Mouse (Mus musculus) subcutaneous adipose tissue, adult 2 months (tissue): ENCODE results near the gene Snrnp70. TPM values are rescaled to one million over a fixed set of nuclear protein-coding genes. Genes with fewer than 3 reads are reported as not detected.

Experiments
- polyA plus RNA-seq: library from polyadenylated mRNA; depleted of rRNA; stranded (reverse); fragments of >200 nt; gene quantifications from 2 replicates; pipeline ENCODE4 v1.2.3, GENCODE M21; 2012; ENCODE audit warnings: low replicate concordance; rRNA removed

Snrnp70 gene
- 195 and 299 TPM in 2 replicates for polyA plus RNA-seq

GRCm38 (mm10) chr7:45395578-45396336 is at the start of gene Snrnp70:
Gene Snrnp70 (minus strand): TSS chr7:45395742.

GRCm38 (mm10) chr7:45437521-45438276 is 42.2 kb upstream of the Snrnp70 start, which contains the start of gene Ruvbl2:
Gene Ruvbl2 (minus strand): TSS chr7:45438096.

GRCm38 (mm10) chr7:45434203-45435015 is 38.9 kb upstream of the Snrnp70 start, which contains the start of gene Gys1:
Gene Gys1 (plus strand): TSS chr7:45434844.

GRCm38 (mm10) chr7:45420615-45420919 is 25.0 kb upstream of the Snrnp70 start, which contains the start of gene Lhb:
Gene Lhb (plus strand): TSS chr7:45420820.

GRCm38 (mm10) chr7:45413113-45413863 is 17.7 kb upstream of the Snrnp70 start, which contains the start of gene Ntf5:
Gene Ntf5 (plus strand): TSS chr7:45413695.

GRCm38 (mm10) chr7:45405091-45406075 is 9.8 kb upstream of the Snrnp70 start, which contains the start of gene Kcna7:
Gene Kcna7 (plus strand): TSS chr7:45405653.

GRCm38 (mm10) chr7:45370475-45371311 is 24.8 kb downstream of the Snrnp70 start, which contains the start of gene Lin7b:
Gene Lin7b (minus strand): TSS chr7:45370583.

GRCm38 (mm10) chr7:45366652-45367019 is 28.9 kb downstream of the Snrnp70 start, which contains the start of gene Ppfia3:
Gene Ppfia3 (minus strand): TSS chr7:45367019.

GRCm38 (mm10) chr7:45335056-45335455 is 60.5 kb downstream of the Snrnp70 start, which contains the start of gene Hrc:
Gene Hrc (plus strand): TSS chr7:45335290.

GRCm38 (mm10) chr7:45333431-45333982 is 62.0 kb downstream of the Snrnp70 start, which contains the start of gene Trpm4:
Gene Trpm4 (minus strand): TSS chr7:45333780.

Other genes with a start within 250 kb of the Snrnp70 start
- gene Pih1d1, start 241.4 kb downstream of the Snrnp70 start, polyA plus RNA-seq: 64.1 and 64.9 TPM in 2 replicates
- gene Aldh16a1, start 241.2 kb downstream of the Snrnp70 start, polyA plus RNA-seq: 35.1 and 56.5 TPM in 2 replicates
- gene Slc17a7, start 231.8 kb downstream of the Snrnp70 start, polyA plus RNA-seq: 0.08 TPM in 1 of 2 replicates, not detected in the other
- gene Gfy, start 216.2 kb downstream of the Snrnp70 start, polyA plus RNA-seq: not detected in 2 replicates
- gene Pth2, start 214.7 kb downstream of the Snrnp70 start, polyA plus RNA-seq: not detected in 2 replicates
- 0.09 and 0.14 TPM in 2 replicates for gene Ccdc155, start 190.8 kb downstream of the Snrnp70 start, polyA plus RNA-seq
- 0.17 and 0.73 TPM in 2 replicates for gene Dkkl1, start 183.6 kb downstream of the Snrnp70 start, polyA plus RNA-seq
- gene Tead2, start 180.0 kb downstream of the Snrnp70 start, polyA plus RNA-seq: 30.9 and 110 TPM in 2 replicates
- gene Cd37, start 156.6 kb downstream of the Snrnp70 start, polyA plus RNA-seq: 37.7 and 42.8 TPM in 2 replicates
- not detected in 2 replicates for gene Slc6a16, start 154.7 kb downstream of the Snrnp70 start, polyA plus RNA-seq
- 0.11 TPM in 1 of 2 replicates, not detected in the other for gene Slc6a21, start 118.2 kb downstream of the Snrnp70 start, polyA plus RNA-seq
- gene Trpm4, start 62.0 kb downstream of the Snrnp70 start, polyA plus RNA-seq: 20.9 and 38.3 TPM in 2 replicates
- 0.30 and 1.2 TPM in 2 replicates for gene Hrc, start 60.5 kb downstream of the Snrnp70 start, polyA plus RNA-seq
- 2.0 and 2.5 TPM in 2 replicates for gene Ppfia3, start 28.7 kb downstream of the Snrnp70 start, polyA plus RNA-seq
- gene Lin7b, start 25.2 kb downstream of the Snrnp70 start, polyA plus RNA-seq: 4.4 and 34.4 TPM in 2 replicates
- 0.07 and 0.18 TPM in 2 replicates for gene Kcna7, start 9.9 kb upstream of the Snrnp70 start, polyA plus RNA-seq
- 0.13 and 1.2 TPM in 2 replicates for gene Ntf5, start 18.0 kb upstream of the Snrnp70 start, polyA plus RNA-seq
- not detected in 2 replicates for gene Lhb, start 25.1 kb upstream of the Snrnp70 start, polyA plus RNA-seq
- 95.5 and 128 TPM in 2 replicates for gene Gys1, start 39.1 kb upstream of the Snrnp70 start, polyA plus RNA-seq
- gene Ruvbl2, start 42.4 kb upstream of the Snrnp70 start, polyA plus RNA-seq: 41.3 and 83.3 TPM in 2 replicates
- gene Ftl1, start 64.1 kb upstream of the Snrnp70 start, polyA plus RNA-seq: 2,999 and 3,958 TPM in 2 replicates
- 94.4 and 133 TPM in 2 replicates for gene Bax, start 71.2 kb upstream of the Snrnp70 start, polyA plus RNA-seq
- 0.20 and 0.76 TPM in 2 replicates for gene Tulp2, start 86.1 kb upstream of the Snrnp70 start, polyA plus RNA-seq
- 5.0 and 20.5 TPM in 2 replicates for gene Gm45808, start 91.1 kb upstream of the Snrnp70 start, polyA plus RNA-seq
- gene Dhdh, start 93.1 kb upstream of the Snrnp70 start, polyA plus RNA-seq: 21.6 and 53.7 TPM in 2 replicates
- 427 and 466 TPM in 2 replicates for gene Nucb1, start 114.7 kb upstream of the Snrnp70 start, polyA plus RNA-seq
- gene Ppp1r15a, start 130.5 kb upstream of the Snrnp70 start, polyA plus RNA-seq: 26.7 and 32.6 TPM in 2 replicates
- gene Plekha4, start 130.6 kb upstream of the Snrnp70 start, polyA plus RNA-seq: 12.8 and 21.4 TPM in 2 replicates
- 3.1 and 7.0 TPM in 2 replicates for gene Hsd17b14, start 159.2 kb upstream of the Snrnp70 start, polyA plus RNA-seq
- gene Bcat2, start 174.4 kb upstream of the Snrnp70 start, polyA plus RNA-seq: 143 and 215 TPM in 2 replicates
- 0.78 and 1.8 TPM in 2 replicates for gene Fgf21, start 219.7 kb upstream of the Snrnp70 start, polyA plus RNA-seq
- gene Fut1, start 221.5 kb upstream of the Snrnp70 start, polyA plus RNA-seq: 0.07 and 0.24 TPM in 2 replicates
- gene Izumo1, start 226.1 kb upstream of the Snrnp70 start, polyA plus RNA-seq: 0.41 and 1.0 TPM in 2 replicates
- 38.6 and 65.4 TPM in 2 replicates for gene Rasip1, start 231.7 kb upstream of the Snrnp70 start, polyA plus RNA-seq
- gene Mamstr, start 244.2 kb upstream of the Snrnp70 start, polyA plus RNA-seq: 7.2 and 11.2 TPM in 2 replicates